Mouse (Mus musculus): ENCODE data around the gene Agbl4.
"Not testable (repeated sequence)": the region's sequence is repeated elsewhere in the genome, so short reads cannot be mapped to it uniquely, and the experiment has no call there.

Agbl4 gene

DNA sequence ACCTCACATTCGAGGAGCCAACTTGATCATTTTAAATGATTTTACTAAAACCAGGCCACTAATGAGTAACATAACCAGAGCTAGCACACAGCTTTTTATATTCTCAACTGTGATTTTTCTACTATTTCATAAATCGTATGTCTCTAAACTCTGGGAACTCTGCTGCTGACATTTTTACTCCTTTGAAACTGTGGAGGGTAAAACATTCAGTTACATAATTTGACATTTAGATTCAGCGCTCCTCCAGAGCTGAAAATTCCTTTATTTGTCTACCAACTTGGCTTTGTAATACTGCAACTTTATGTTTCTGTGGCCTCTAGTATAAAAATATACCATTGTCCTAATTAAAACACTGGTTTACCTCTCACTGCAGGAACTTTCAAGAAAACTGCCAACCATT is 523.6 kb downstream of the Agbl4 start:
- DNase-seq = no peak

- DNase-seq = no peak
These were observed 604.2 kb downstream of the Agbl4 start for GRCm38 (mm10) chr4:111001641-111002040.

DNA sequence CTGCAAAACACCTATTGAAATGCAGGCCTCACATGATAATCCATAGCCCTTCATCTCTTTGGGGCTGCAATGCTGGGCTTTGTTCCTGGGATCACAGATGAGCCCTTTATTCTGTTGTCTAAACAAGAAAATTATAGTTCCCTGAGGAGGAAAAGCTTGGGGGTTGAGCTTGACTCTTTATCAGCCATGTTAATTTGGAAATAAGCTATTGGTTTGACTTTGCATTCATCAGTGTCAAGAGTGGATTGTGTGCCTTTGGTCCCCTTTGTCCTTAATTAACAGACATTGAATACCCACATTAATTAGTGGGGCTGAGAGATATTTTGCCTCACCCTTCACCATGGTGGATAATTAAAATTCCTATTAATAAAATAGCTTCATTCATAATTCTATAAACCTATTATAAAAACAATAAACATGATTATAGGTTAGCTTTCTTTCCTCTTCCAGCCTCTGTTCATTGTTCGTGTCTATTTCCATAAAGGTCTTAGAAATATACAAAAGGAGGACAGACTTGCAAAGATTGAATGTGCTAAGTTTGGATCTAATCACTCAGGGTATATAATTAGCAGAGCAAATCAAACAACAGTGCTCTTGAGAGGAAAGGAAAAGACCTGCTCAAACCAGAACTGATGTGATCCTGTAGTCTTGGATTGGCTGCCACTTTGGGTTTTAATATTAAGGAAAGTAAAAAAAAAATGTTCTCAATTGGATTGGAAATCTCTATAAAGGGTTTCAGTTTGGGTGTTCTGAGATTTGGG is 607.4 kb downstream of the Agbl4 start:
- no peak for DNase-seq

- no peak for DNase-seq
These were observed 621.9 kb downstream of the Agbl4 start for GRCm38 (mm10) chr4:111019376-111019775.

- no peak for DNase-seq
These were observed 669.9 kb downstream of the Agbl4 start for GRCm38 (mm10) chr4:111067330-111067729.

DNA sequence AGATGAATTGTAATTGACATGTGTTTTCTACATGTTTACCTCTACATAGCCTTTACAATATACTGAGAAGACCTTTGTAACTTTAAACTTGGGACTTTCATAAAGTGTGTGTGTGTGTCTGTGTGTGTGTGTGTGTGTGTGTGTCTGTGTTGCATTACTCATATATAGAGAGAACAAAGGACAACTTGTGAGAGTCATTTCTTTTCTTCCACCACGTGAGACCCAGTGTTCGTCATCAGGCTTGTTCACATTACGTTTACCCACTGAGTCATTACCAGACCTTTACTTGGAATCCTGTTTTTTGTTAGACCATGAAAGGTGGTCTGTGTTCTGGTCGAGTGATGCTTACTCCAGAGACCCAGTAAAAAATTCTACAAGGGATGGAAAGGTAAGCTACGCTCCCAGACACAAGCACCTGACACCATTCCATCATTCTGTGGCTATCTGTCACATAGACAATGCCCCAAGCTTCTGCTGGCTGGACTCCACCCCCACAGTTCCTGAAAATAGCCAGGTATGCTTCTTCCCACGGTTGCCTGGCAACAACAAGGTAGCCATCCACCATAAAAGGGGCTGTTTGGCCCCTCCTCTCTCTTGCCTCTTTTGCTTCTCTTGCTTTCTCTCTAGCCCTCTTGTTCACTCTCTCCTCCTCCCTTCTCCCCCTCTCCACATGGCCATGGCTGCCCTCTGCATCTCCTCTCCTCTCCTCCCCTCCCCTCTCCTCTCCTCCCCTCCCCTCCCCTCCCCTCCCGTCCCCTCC is 676.5 kb downstream of the Agbl4 start:
- DNase-seq = no peak

DNA sequence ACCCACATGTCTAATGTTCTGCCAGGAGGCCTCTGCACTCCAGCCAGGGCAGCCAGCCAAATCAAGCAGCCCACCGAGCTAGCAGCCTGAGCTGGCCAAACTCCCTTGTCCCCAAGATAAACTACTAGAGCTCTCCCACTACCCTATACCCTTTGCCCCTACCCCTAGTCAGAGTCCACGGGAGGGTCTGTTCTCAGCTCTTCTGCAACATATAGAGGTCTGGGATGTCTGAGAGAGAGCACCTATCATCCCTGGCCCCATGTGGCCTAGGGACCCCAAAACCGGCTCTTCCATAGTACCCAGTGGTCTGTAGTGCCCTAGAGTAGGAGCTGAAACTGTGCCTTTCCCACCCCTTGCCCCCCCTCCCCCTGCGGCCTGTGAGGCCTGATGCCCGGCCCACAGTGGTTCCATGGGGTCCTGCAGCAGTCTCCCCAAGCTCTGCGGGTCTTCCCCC is 677.3 kb downstream of the Agbl4 start:
- DNase-seq = no peak

DNA sequence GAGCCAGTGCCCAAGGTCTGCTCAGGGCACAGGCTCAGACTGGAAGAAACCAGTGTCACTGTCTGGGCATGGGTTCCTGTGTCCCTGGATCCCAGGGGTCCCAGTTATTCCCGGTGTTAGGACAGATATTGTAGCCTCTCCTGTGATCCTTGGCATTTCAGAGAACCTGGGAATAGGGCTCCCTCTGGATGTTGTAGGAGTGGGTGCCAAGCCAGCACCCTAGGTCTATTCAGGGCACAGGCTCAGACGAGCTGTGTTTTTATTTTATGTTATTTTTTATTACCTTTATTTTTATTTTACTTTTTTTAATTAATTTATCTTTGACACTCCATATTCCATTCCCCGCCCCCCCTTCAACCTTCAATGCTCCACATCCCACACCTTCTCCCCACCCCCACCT is 680.3 kb downstream of the Agbl4 start:
- no peak for DNase-seq

GRCm38 (mm10) chr4:111085330-111085729 is 687.9 kb downstream of the Agbl4 start:
- no peak for DNase-seq

DNA sequence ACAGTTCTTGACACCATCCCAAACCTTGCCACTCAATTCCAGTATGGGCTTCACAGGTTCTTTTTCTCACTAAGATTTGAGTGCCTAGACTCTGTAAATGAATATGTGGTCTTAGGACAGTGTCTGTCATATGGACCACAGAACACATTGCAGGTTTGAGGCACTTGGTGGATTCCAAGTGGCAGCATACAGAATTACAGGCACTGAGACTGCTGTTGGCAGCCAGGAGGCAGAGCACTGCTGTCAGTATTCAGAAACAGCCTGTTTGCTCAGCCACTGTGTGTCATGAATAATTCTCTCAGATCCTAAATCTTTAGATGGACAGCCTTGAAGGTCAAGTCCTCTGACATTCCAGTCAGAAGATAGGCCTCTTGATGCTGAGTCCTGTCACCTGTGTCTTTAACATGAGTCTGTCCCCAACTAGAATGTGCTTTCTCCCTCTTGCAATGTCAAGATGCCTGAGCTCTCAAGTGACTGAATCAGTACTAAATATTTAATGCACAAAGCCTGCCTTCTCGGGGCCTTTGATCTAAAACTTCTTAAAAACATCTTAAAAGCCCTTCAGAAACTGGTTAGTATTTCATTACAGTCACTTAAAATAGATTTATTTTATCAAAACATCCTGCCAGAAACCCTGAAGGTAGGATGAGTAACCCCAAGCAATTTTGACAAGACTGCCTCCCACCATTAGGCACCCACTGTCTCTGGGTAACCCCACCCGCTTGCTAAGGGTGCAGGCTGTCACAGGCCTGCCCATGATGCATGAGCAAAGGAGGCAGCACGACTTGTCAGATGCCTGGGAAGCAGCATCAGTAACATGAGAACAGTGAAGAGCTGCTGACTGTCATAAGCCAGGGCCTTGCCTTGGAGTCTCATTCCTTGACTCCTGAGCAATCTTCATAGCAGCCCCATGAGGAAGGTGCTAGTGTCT is 739.0 kb downstream of the Agbl4 start:
- no peak for DNase-seq

- DNase-seq = no peak
These were observed 750.3 kb downstream of the Agbl4 start for GRCm38 (mm10) chr4:111147748-111148147.

GRCm38 (mm10) chr4:111155859-111156258 is 758.4 kb downstream of the Agbl4 start:
- DNase-seq = no peak

- no peak for DNase-seq
These were observed 784.0 kb downstream of the Agbl4 start for GRCm38 (mm10) chr4:111181478-111181877.

- no peak for DNase-seq
These were observed 802.6 kb downstream of the Agbl4 start for GRCm38 (mm10) chr4:111200100-111200499.

GRCm38 (mm10) chr4:111215191-111215762 is 817.8 kb downstream of the Agbl4 start:
- DNase-seq = no peak

DNA sequence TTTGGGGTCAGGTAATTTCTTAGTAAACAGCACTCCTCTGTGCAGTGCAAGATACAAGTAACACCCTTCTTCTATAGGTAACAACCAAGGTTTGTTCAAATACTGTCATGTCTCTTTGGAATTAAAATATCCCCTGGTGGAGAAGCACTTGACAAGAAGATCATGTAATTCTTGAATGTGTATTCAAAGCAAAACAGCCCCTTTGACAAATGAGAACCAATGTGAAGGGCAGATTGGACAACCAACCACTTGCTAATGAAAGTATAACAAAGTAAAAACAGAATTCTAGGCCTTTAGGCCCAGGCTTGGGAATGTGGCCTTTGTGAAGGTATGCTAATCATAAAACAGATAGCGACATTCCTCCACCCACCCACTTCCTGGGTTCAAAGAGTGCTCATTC is 821.6 kb downstream of the Agbl4 start:
- not testable (repeated sequence) for DNase-seq

DNA sequence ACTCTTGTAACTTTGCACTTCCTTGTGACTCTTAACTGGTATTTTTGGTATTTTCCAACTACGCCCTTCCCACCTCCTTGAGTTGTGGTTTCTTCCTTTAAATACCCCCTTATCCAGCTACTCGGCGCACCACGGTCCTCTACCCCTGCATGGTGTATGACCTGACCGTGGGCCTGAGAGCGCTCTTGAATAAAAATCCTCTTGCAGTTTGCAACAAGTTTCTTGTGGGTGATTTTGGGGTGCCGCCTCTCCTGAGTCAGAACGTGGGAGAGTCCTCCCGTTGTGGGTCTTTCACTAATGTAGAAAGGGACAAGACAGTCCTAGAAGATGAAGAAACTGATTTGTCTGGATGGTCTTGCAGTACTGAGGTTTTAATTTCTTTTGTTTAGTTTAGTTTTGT is 822.1 kb downstream of the Agbl4 start:
- DNase-seq = not testable (repeated sequence)

- no peak for DNase-seq
These were observed 836.4 kb downstream of the Agbl4 start for GRCm38 (mm10) chr4:111233849-111234248.

- DNase-seq = no peak
These were observed 854.5 kb downstream of the Agbl4 start for GRCm38 (mm10) chr4:111251917-111252316.

- no peak for DNase-seq
These were observed 858.0 kb downstream of the Agbl4 start for GRCm38 (mm10) chr4:111255499-111255898.

DNA sequence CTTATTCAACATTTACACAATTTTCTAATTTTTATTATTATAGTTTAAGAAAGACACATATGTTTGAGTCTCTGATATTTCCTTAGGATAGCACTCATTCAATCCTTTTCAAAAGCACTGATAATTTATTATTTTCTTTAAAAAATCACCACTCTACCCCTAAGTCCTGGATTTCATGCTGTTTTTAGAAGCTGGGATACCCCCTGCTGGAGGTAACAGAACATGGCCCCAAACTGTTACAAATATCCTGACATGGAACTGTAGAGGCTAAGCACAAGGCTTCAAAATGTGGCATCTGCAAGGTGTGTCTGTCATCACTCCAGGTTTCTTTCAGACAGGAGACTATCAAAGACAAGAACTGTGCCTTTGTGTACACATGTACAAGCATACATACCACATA is 859.5 kb downstream of the Agbl4 start:
- DNase-seq = no peak

GRCm38 (mm10) chr4:111280936-111281335 is 883.5 kb downstream of the Agbl4 start:
- no peak for DNase-seq

GRCm38 (mm10) chr4:111281836-111282235 is 884.4 kb downstream of the Agbl4 start:
- DNase-seq = no peak
